Mouse (Mus musculus) large intestine, adult 2 months (tissue): ENCODE measurements around the gene Gorasp2. TPM values are rescaled to one million over a fixed set of nuclear protein-coding genes. Genes with fewer than 3 reads are reported as not detected.

ENCODE experiments used
- DNase-seq: peaks from one replicate; pipeline ENCODE4 v3.0.0-alpha.2; 2012; ENCODE audit warnings: low read depth, low spot score
- WGBS: fragments of 180-500 bp; shearing (Covaris S2); methylation state at CpG from one replicate; pipeline ENCODE4 v1.1.7; 2018; 5-methylcytosine and 5-hydroxymethylcytosine counted together
- polyA plus RNA-seq: library from polyadenylated mRNA; depleted of rRNA; stranded (reverse); fragments of >200 nt; gene quantifications from 2 replicates; pipeline ENCODE4 v1.2.3, GENCODE M21; 2012

The Gorasp2 gene
- polyA plus RNA-seq, 1 experiment, result 118 TPM

- no peak for DNase-seq
- WGBS, result 86% methylated on average over 4 of the region's 4 CpGs
These were observed 11.9 kb upstream of the Gorasp2 start for GRCm38 (mm10) chr2:70649471-70649870.

GRCm38 (mm10) chr2:70651820-70652219, 9.6 kb upstream of the Gorasp2 start:
- 36% methylated on average over 6 of the region's 6 CpGs for WGBS
- DNase-seq, result no peak

GRCm38 (mm10) chr2:70657083-70657482, 4.3 kb upstream of the Gorasp2 start:
- WGBS, result 24% methylated on average over 7 of the region's 7 CpGs
- no peak for DNase-seq

- DNase-seq, result no peak
- WGBS, result under 1% methylated on average over 54 of the region's 54 CpGs
These were observed 529 bp downstream of the Gorasp2 start, which contains the start of gene Gm26558 for GRCm38 (mm10) chr2:70661715-70662495. TSS of gene Gm26558 (minus strand) at chr2:70662108.

DNA sequence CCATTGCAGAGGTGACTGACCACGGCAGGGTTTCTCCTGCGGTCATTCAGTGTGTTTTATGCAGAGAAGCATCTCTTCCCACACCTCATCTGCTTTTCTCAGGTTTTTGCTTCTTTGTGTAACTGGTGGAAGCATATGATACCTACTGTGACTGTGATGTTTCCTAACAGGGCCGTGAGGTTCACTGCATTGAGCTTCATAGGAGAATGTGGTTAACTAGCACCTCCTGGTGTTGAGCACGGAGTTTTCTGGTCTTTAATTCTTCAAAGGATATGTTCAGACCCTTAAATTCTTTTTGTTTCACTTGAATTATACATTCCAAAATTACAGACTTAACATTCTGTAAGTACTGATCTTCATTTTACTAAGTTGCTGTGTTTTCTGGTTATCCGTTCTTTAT, 2.4 kb downstream of the Gorasp2 start:
- WGBS, result 68% methylated on average over 5 of the region's 5 CpGs
- no peak for DNase-seq

DNA sequence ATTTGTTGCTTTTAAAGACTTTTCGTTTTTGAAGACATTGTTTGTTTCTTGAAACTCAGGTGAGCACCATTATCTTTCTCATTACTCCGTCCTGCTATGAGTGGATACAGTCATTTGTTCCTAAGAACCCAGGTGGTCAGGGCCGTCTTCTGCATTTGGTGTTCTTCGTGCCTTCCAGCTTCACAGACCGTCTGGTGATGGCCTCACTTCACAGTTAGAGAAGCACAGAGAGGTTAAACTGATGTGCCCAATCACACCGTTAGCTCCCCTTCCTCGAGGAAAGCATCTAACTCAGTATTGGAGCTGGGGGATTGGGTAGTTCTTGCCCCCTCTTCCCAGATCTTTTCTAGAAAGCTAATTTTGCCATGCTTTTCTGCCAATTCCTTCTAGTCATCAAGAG, 5.6 kb downstream of the Gorasp2 start:
- DNase-seq, result no peak
- 86% methylated on average over 7 of the region's 7 CpGs for WGBS

DNA sequence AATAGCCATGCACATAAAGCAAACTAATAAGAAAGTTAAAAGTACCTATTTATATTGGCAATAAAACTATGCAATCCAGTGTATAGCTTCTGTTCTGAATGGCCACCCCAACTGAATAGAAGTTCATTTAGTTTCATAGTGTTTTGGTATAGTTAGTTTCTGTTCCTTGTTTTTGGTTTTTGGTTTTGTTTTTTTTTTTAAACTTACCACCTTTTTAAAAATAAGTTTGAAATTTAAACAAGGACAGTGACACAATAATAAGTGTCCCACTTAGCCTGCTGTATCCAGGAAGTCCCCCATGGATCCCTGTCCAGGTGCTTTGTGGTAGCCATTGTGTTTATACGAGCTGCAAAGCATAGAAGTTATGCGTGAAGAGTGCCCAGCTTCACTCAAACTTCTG, 7.9 kb downstream of the Gorasp2 start:
- no peak for DNase-seq
- 65% methylated on average over 2 of the region's 2 CpGs for WGBS

- 56% methylated on average over 2 of the region's 2 CpGs for WGBS
- no peak for DNase-seq
These were observed 8.5 kb downstream of the Gorasp2 start for GRCm38 (mm10) chr2:70669896-70670295.

DNA sequence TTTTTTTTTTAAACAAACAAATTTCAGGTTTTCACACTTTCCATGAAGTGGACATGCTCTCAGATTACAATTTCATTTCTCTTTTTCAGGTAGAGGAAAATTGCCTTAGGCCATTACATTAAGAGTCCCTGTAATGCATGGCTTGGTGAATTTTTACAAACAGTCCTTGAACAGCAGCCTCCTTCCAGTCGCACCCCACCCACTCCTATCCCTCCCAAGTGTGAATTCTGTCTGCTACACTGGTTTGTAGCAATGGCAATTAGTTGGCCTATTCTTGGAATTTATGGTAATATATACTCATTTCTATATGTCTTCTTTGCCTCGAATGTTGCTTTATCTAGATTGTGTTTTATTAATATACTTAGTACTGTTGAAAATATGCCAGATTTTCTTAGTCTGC, 11.1 kb downstream of the Gorasp2 start:
- no peak for DNase-seq
- WGBS, result 65% methylated on average over 2 of the region's 2 CpGs

DNA sequence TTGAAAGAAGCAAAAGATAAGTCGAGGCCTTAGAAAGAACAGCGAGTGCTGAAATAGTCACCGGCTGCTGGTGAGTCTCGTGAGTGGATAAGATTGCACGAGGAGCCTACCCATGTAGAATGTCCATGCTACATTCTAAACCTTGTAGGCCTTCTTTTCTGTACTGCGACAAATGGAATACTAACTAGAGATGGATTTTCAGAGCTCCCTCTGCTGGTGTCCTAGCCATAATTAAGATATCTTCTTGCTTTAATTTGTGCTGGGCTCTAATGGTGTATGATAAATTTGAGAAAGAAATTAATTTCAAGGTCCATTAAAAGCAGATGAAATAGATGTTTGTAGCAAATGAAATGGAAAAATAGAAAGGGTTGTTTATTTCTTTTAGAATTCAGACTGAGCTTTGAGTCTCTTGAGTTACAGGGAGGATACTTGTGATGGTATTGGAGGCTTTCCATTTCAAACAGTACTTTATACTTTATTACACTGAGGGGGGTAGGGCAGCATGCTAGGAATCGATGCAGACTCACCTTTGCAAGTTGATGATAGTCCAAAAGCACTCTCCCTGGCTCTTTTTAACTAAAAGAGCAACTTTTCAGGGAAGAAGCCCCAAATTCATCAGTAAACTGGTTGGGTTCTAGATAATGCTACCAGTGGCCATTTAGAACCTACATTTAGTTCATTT, 12.2 kb downstream of the Gorasp2 start:
- DNase-seq, result no peak

DNA sequence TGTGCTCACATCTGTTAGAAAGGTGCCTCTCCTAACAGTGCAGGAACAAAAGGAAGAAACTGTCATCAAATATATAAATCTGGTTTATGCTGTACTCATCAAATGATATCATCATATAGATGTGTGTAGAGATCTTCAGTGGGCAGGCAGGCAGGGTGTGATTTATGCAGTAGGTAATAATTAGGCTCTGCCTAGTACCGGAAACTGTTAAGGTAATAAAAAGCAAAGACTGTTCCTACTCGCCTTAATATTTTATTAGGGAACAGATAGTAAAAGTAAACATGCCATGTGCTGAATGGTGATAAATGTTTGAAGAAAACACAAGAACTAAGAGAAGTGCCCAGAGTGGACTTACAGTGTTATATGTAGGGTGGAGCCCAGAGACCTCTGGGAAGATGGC, 20.9 kb downstream of the Gorasp2 start:
- no peak for DNase-seq
- WGBS, result 36% methylated on average over 2 of the region's 2 CpGs

More for the DNA sequence above, 12.2 kb downstream of the Gorasp2 start:
- WGBS, result 69% methylated on average over 7 of the region's 7 CpGs

DNA sequence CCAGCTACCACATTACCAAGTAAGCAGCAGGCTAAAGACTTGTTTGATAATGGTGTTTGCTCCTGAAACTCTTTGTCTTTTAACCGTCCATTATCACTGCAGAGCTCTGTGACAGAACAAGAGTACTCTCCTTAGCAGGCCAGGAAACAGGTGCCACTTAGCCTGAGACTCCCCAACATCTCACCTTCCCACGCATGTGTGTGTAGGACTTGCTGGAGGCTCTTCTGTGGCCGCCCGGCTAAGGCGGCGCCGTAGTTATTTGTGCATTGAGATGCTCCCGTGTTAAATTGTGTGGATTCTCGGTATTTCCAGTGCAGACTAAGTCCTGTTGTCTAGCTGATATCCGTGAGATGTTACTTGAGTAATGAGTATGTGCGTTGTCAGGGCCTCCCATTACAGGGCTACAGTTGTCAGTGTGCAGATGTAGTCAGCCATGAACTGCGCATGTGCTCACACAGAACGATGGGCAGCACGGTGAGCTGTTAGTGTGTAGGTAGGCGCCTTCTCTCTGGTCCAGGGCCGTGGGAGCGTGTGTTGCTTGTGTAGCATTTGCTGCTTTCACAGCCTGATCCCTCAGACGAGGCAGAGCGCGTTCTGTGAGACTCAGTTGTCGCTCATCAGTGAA, 27.2 kb downstream of the Gorasp2 start:
- no peak for DNase-seq
- 95% methylated on average over 21 of the region's 21 CpGs for whole genome bisulfite sequencing

DNA sequence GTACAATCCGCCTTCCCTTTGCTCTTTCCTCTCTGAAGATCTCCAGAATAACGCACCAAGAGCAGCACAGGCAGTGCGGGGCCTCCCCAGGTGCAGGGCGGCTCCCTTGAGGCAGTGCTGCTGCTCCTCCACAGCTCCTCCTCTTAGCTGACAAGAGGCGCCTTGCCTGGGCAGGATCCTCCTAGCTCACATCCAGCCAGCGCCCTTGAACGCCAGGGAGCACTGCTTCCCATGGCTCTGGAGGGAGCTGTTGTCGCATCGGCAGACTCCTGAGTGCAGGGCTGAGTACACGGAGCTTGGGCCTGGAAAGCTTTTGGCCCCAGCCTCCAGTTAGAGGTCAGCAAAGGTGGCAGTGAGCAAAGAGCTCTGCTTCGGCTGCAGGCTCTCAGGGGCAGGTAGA, 28.8 kb downstream of the Gorasp2 start:
- 80% methylated on average over 11 of the region's 11 CpGs for WGBS

GRCm38 (mm10) chr2:70695712-70696111, 34.3 kb downstream of the Gorasp2 start:
- 82% methylated on average over 10 of the region's 10 CpGs for WGBS
- DNase-seq, result no peak

More for the DNA sequence above, 28.8 kb downstream of the Gorasp2 start:
- no peak for DNase-seq

DNA sequence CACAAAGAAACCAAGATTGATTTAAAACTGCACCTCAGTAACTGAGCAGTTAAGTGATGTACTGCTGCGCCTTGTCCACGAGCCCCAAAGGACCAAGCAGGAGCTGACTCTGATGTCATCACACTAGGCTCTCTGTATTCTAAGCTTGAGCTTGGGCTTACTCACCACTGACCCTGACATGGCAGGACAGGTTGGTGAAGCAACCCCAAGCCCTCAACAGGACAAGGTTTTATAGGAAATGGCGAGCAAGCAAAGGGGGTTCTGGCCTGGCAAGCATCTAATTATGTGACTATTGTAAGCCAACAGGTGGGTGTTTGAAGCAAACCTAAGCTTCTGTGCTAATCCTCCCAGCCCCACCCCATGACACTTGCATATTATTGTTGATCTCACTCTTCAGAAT, 39.5 kb downstream of the Gorasp2 start:
- no peak for DNase-seq
- WGBS, result 96% methylated on average over 3 of the region's 3 CpGs

- DNase-seq, result no peak
- 76% methylated on average over 9 of the region's 9 CpGs for WGBS
These were observed 40.2 kb downstream of the Gorasp2 start for GRCm38 (mm10) chr2:70701571-70701970.

- no peak for DNase-seq
- WGBS, result 42% methylated on average over 5 of the region's 5 CpGs
These were observed 41.0 kb downstream of the Gorasp2 start for GRCm38 (mm10) chr2:70702403-70702802.

DNA sequence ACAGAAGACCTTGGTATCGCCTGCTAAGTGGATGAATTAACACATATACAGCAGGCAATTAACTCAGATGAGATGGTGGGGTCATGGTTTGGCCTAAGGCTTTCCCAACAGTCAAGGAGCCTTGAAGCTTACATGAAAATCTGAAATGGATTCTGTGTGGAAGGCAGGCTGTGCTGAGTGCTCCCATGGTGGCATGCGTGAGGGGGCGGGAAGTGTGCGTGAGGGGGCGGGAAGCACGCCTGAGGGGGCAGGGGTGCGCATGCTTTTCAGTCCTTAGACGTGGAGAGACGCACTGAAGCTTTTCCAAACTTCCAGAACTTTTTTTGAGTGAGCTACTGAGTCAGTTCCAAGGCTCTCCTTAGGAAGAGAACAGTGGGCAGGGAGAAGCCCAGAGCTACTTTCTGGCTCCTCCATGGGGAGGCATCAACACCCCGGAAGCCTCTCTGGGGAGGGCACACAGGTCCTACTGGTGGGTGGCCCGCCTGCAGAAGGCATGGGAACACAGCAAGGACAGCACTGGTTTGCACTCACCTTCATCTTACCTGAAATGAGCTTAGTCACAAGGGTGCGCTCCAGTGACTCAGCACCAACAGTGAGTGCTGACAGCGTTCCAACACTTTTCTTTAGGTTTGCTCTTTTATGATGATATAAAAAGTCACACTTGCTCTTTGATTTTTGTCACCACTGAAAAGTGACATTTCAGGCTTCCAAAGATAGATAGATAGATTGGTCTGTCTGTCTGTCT, 47.8 kb downstream of the Gorasp2 start:
- WGBS, result 78% methylated on average over 13 of the region's 13 CpGs
- DNase-seq, result no peak

- no peak for DNase-seq
- WGBS, result 93% methylated on average over 7 of the region's 7 CpGs
These were observed 48.9 kb downstream of the Gorasp2 start for GRCm38 (mm10) chr2:70710236-70710635.

DNA sequence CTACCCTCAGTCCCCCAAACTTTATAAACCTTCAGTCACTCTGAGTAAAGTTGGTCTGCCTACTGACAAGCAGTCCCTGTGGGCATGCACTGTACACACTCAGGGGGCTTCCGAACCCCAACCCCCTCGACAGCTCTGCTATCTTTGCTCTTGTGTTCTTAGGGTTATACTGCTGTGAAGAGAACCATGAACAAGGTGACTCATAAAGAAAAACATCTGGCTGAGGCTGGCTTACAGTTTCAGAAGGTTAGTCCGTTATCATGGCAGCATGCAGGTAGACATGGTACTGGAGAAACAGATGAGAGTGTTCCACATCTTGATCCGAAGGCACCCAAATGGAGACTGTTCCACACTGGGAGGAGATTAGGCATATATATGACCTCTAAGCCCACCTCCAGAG, 49.5 kb downstream of the Gorasp2 start:
- 91% methylated on average over 4 of the region's 4 CpGs for WGBS
- no peak for DNase-seq
